Mouse (Mus musculus): ENCODE measurements around the gene Ppp1r14d.

The Ppp1r14d gene

DNA sequence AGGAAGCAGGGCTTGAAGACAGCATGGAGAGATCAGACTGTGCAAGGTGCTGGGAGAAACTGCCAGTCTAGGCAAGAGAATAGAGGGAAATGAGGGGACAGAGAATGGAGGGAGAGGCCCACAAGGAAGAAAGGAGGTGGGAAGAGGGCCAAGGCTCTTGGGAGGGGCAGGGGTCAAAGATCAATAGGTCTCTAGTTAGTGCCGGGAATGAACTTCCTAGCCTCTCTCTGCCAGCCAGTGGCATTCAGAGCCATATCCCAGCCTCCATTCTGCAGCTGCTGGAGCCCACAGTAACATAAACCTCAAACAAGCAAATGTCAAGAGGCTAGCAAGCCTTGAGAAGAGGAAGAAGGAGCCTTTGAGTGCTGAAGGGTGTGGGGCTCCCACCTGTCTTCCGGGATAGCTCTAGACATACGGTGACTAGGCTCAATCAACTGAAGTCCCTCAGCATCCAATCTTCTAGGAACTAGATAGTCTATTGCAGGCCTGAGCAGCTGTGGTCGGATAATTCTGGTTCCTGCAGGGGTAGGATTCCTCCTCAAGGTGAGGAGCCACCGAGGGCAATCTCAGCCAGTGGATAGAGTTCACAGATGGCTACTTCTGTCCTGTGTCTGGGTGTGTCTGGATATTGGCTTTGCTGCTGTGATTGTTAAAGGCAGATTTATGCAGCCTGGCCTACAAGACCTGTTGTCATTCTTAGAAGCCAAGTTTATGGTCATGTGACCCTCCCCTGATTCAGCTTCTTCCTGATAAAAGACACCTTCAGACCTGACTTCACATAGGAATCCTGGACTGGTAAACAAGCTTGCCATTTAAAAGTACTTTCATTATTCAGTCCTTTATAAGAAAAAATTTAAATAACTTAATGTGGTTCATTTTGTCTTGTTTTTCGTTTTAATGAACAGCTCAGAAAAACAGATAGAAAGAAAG, at the start of gene Ppp1r14d:
Gene Ppp1r14d (minus strand): TSS at position 132 of the 930 bp plus-strand sequence.
- DNase-seq (ENCODE audit: low read depth, low spot score), result peak; percentile 71

DNA sequence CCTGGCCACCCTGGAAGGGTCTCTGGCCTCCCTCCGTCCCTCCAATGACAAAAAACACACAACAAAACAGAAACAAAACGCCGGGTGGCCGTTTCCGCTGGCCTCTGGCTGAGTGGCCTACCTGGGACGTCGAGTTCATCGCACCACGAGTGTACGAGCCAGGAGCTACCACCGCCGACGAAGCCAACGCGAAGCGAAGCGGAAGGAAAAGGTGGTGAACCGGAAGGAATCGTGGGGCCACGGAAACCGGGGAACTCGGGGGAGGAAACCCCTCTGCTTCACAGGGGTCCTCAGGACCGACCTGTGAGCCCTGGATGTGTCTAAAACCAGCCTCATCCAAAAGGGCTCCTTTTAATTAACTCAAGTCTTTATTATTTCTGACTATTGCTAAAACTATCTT, 48.1 kb upstream of the Ppp1r14d start:
- DNase-seq (ENCODE audit: low read depth, low spot score), result no peak

DNA sequence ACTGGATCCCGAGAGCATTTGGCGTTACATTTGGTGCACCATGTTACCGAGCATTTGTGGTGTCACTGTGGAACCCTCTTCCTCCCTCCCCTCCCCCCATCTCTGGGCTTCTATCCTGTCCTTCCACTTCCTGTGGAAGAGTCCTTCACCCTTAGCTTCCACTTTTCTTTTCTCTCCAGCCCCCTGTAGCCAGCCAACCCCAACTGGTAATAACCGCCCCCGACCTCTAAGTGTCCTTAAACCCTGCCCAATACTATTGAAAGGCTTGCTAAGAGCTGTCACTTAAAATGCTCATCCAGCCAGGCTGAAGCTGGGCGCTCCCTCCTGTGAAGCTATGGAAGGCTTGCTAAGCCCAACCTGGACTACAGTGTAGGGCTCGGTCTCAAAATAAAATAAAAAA, 47.2 kb upstream of the Ppp1r14d start:
- DNase-seq (ENCODE audit: low read depth, low spot score), result peak; percentile 83

DNA sequence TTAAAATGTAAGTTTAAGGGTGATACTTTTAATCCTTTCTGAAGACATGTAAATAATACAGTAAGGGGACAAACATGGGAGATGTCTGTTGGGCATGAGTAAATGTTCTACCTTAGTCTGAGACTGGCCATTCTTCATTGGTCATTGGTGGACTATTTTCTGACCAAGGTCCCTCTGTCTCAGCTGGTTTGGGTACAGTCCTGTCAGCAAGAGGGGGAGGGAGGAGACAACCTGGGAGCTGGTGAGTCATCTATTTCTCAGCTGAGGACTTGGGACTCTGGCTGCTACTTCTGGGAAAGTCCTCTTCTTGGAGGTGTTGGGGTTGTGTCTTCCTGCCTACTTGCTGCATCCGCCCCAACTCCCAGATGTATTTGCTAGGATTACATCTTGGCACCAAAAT, 44.4 kb upstream of the Ppp1r14d start:
- DNase-seq (ENCODE audit: low read depth, low spot score), result no peak

DNA sequence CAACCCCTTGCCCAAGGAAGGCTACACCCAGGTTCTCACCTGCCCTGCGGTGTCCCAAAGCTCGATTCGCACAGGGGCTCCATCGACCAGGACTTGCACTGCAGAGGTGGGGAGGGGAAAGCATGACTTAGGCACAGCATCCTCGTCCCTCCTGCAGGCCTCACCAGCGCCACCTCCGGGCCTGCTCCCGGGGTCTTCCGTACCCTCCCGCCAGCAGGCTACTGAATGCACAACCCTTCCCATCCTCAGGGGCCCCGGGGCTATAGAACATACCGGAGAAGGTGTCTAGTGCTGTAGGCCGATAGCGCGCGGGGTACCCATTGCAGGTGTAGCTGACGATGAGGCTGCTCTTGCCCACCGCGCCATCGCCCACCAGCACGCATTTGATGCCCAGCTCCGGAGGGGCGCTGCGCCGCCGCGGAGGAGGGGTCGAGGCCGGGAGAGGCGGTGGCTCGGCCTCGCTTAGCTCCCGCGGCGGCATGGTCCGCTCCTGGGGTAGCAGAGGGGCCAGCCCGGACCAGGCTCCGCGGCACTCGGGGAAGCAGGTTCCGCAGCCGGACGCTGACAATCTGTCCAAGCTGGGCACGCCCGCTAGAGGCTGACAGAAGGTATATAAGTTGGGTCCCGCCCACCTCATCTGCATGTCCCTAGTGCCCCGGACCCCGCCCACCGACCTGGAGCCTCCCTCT, 41.1 kb upstream of the Ppp1r14d start, which contains the start of gene Rhov:
Gene Rhov (minus strand): TSS at position 630 of the 689 bp plus-strand sequence.
- peak; percentile 74 for DNase-seq (ENCODE audit: low read depth, low spot score)

DNA sequence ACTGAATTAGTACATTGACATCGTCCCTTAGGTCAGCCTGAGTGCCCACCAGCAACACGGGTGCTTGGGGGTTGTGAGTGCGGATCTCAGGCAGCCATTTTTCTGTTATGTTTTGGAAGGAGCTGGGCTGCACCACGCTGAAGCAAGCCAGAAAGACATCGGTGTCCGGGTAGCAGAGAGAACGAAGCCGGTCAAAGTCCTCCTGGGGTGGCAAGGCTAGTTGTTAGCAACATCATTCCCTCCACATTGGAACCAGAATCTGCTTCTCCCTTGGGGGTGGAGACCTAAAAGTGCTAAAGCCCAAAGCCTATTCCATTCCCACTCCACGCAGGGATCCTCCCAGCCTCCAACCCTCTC, 40.6 kb upstream of the Ppp1r14d start:
- DNase-seq (ENCODE audit: low read depth, low spot score), result no peak

DNA sequence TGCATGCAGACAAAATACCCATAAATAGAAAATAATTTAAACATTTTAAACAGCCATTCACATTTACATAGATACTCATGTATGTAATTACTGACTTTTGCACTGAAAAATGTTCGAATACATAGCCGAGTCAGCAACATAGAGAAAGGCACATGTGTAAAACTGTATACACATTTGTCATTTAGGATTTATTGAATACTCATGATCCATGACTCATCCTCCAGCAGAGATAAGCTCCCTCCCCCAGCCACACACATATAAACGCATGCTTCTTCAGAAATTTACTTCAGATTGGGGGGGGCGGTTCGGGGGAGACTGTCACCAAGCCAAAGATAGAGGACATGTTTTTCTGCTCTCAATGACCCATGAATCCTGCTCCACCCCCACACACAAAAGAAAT, 34.1 kb upstream of the Ppp1r14d start:
- DNase-seq (ENCODE audit: low read depth, low spot score), result no peak

DNA sequence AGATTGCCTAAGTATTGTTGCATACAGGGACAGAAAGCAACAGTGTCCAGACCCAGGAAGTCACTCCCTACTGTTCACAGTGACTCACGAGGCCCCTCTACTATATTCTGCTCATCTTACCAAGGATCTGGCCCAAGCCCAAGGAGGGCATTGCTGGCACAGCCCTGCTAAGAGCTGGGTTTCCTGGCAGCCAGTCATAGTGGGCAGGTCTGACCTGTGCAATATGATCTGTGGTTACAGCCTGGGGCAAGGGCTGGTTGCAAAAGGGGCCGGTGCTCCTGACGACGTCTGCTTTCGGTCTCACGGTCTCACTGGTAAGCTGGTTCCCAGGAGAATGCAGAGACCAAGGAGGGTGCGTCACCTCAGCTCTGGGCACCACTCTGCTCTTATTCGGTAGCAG, 33.3 kb upstream of the Ppp1r14d start:
- no peak for DNase-seq (ENCODE audit: low read depth, low spot score)

DNA sequence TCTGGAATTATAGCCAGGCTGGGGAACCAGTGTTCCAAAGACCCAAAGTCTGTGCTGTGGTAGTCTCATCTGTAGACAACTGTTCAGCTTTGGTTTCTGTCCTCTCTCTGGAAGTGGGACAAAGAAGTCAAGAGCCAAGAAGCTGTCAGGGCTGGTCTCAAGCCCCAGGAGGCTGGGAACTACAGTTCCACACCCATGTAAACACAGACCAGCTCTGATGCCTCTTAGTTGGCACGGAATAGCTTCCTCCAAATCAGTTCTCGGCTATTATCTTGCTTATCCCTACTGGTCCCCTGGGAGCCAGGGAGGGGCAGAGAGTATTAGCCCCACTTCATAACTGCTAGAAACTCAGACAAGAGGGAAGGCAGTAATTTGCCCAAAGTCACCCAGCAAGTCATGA, 31.6 kb upstream of the Ppp1r14d start:
- no peak for DNase-seq (ENCODE audit: low read depth, low spot score)

DNA sequence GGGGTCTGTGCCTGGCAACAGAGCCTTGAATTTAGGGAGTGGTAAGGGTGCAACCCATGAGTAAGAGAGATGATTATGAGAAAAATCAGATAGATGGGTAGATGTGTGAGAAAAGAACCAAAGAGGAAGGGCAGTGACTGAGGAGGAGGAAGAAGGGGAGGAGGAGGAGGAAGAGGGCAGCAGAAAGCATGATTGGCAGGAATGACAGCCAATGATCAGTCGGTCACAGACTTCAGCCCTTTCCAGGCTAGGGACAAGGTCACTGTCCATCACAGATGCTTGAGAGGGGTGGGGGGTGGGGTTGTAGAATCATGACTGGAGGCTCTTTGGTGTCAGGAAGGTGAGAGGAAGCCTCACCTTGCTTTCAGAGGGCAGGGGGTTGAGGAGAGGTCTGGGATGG, 30.8 kb upstream of the Ppp1r14d start:
- no peak for DNase-seq (ENCODE audit: low read depth, low spot score)

DNA sequence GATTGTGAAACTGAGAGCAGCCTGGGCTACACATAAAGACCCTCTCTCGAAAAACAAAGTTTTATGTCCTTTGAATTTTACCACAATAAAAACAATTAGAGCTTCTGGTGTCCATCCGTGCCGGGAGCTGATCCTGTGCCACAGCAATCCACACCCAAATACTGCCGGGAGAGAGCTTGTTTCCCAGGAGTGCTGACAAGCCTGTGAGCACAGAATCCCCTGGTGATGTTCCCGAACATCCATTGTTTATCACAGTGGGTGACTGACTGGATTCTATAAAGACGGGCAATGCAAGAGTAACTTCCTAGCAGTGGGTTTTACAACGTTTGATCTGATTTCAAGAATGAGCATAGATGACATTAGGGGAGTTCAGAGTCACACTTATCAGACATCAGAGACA, 25.3 kb upstream of the Ppp1r14d start:
- DNase-seq (ENCODE audit: low read depth, low spot score), result peak; percentile 63

DNA sequence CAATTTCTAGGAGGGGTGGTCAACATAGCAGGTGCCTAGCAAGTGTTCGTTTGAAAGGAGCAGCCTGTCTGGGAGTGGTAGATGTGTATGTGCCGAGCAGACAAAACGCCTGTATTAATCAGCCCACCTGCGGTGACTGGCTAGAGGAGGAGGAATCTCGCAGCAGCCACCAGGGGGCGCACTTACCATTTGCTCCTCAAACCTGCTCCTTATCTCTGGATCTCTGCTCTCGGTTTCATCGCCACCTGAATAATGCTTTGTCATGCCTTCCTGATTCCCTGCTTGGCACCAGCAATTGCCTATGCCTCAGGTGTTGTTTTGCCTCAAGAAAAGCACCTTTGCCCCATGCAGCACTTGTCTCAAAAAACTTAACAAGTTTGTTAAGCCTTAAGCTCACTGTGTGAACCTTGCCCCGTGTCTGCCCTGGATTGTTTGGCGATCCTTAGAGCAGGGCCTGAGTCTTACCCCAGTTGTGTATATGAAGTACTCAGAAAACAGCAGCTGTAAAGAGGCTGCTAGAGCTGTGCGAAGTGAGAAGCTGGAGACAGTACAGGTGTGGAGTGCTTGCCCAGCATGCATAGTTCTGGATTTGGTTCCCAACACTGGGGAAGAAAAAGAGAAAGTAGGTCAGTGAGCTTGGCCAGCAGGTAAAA, 21.2 kb upstream of the Ppp1r14d start:
- peak; percentile 90 for DNase-seq (ENCODE audit: low read depth, low spot score)

DNA sequence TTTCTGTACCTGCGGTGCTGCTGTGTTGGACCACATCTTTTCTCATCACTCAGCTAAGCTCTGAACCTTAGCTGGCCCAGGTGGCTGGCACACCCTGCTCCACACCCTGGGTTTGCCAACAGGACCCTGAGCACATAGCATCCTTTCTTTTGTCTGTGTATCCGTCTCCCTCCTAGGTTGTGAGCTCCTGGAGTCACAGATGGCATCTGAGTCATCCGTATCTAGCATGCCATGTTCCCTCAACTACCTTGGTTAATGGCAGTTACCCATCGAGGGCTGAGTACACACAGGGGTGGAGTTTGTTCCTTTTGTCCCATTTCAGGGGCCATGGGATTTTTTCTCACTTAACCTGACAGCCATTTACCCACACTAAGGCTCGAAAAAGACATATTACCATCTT, 20.7 kb upstream of the Ppp1r14d start:
- DNase-seq (ENCODE audit: low read depth, low spot score), result no peak

DNA sequence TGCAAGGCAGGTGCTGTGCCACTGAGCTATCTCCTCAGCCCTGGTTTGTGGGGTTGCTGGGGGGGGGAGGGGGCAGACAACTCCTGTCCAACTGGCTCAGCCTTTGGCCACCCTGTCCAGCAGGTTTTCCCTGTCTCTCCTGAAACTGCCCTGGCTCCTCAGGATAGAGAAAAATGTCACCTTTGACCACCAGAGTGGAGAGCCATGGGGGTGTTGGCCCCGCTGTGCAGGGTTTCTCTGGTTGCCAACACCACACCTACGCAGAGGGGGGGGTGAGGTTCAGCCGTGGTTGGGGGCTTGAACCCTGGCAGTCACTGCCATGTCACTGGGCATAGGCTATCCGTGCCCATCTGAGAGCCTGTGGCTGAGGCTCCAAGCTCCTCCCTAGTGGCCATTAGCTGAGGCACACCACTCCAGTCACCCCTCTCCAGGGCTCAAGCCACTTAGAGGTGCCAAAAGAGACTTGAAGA, 19.9 kb upstream of the Ppp1r14d start:
- DNase-seq (ENCODE audit: low read depth, low spot score), result no peak

DNA sequence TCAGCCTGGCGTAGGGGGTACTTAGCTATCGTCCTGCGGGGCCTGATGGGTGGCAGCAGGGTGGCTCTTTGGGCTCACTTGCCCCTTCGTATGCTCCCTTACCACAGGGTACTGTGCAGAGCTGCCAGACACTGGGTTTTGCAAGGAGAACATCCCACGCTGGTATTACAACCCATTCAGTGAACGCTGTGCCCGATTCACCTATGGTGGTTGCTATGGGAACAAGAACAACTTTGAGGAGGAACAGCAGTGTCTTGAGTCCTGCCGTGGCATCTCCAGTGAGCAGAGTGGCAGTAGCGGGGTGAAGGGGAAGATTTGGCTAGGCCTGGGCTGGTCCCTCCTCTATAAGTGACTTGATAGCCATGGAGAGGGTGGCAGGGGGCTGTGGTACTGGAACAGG, 18.2 kb upstream of the Ppp1r14d start:
- no peak for DNase-seq (ENCODE audit: low read depth, low spot score)

DNA sequence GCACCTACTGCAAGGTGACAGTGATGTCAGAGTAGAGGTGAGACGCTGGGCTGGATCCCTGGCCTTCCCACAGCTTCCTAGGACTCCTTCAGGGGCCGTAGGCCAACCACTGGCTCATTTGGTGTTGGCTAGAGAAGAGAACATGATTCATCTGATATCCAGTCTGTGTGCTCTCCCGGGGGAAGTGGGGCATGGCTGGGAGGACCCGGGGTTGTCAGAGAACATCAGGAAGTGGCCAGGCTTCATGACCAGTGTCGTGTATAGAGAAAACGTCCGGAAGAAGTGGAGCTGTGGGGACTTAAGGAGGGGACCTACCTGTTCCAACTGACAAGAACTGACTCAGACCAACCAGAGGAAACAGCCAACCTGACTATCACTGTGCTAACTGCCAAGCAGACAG, 15.5 kb upstream of the Ppp1r14d start:
- no peak for DNase-seq (ENCODE audit: low read depth, low spot score)

DNA sequence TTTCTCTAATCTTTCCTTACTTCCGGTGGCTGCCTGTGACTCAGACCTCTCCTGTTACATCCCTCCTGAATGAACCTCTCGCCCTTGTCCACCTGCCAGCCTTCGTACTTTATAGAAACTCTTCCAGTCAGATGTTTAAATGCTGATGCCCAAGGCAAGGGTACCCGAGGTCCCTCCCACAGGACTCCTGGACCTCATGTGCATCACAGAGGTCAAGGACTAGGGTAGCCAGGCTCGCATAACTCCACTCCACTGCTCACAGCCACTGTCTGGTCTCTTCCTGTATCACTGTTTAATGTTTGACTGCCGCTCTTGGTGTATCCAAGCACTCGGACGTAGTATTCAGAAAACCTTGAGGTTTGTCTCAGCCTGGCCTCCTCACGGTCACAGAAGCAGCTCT, 12.8 kb upstream of the Ppp1r14d start:
- DNase-seq (ENCODE audit: low read depth, low spot score), result no peak

DNA sequence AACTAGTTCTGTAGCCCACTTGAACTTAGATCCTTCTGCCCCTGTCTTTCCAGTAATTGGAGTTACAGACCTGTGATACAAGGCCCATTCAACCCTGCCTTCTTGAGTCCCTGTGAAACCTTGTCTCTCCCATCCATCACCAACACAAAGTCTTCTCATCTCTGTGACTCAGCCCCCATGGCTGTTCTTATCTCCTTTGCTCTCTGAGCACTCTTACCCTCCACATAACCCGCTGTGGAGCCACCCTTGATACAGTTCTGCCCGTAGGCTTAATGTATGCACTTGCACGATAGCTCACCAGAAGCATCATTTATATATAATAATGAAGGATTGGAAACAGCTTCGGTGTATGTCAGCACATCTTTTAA, 11.1 kb upstream of the Ppp1r14d start:
- no peak for DNase-seq (ENCODE audit: low read depth, low spot score)

DNA sequence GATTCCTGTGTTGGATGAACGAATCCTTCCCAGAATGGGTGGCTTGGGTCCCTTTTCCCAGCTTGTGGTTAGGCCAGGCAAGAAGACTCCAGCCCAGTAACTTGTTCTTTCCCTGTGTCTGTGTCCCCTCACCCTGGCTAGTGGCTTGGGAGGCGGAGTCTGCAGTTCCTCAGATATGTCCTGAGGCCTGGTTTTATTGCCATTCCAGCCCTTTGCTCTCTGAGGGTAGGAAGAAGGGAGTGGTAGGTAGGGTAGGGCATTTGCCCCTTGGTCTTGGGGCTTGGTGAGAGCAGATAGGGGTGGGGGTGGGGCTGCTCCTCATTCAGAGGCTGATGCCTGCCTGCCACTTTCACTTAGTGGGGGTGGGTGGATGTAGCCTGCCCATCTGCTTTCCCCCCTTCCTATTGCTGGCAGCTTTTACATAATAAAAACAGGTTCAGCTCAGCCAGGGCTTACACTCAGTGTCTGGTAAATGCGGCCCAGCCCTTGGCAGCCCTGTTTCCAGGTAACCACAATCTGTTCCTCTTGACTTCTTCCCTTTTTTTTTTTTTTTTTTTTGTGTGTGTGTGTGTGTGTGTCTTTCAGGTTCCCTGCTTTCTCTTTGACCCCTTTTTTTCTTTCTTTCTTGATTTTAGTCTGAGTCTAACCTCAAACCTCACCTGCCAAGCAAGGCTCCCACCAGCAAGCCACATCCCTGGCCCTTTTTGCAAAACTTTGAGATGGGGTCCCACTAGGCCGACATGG, 10.5 kb upstream of the Ppp1r14d start:
- DNase-seq (ENCODE audit: low read depth, low spot score), result peak; percentile 67

DNA sequence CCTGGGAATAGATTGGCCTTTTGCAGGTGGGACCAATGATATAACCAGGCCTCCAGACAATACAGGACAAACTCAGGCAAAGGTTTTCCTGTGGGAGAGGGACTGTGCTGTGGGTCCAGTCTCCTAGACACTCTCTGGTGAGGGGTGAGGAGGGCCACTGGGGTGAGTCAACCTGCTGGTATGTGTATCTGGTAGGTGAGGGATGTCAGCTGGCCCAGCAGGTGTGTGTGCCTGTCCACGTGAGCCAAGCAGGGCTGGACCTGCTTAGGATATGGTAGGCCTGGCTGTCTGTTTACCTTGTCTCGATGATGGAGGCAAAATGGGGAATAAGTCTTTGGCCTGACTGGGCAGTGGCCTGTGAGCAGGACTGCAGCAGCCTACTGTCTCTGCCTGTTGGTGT, 9.0 kb upstream of the Ppp1r14d start:
- DNase-seq (ENCODE audit: low read depth, low spot score), result no peak

DNA sequence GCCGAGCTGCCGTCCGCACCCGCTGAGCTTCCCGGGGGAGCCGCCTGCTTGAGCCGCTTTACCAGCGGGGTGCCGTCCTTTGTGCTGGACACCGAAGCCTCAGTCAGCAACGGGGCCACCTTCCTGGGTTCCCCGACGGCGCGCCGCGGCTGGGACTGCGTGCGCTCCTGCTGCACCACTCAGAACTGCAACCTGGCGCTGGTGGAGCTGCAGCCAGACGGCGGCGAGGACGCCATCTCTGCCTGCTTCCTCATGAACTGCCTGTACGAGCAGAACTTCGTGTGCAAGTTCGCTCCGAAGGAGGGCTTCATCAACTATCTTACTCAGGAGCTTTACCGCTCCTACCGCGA, 8.1 kb upstream of the Ppp1r14d start:
- DNase-seq (ENCODE audit: low read depth, low spot score), result peak; percentile 32
